Mouse (Mus musculus): ENCODE results near the gene Chst11. TPM values are rescaled to one million over a fixed set of nuclear protein-coding genes. Genes with fewer than 3 reads are reported as not detected.
A peak's percentile ranks its signal among the peaks of the same experiment; 100 is the strongest.

Gene Chst11
- total RNA-seq, 2 experiments from 2014 or later, result 0.77 to 1.2 TPM

- no peak for DNase-seq
- intact Hi-C loops (cut with DNase I), result no loop called here
Observed at GRCm38 (mm10) chr10:83159229-83159628, 173.9 kb downstream of the Chst11 start.

GRCm38 (mm10) chr10:83161656-83162365 is 176.5 kb downstream of the Chst11 start:
- intact Hi-C loops (cut with DNase I), result no loop called here
- peak; percentile 70 to 76 for DNase-seq

- DNase-seq, result no peak
- intact Hi-C loops (cut with DNase I), result no loop called here
Observed at GRCm38 (mm10) chr10:83163946-83164345, 178.6 kb downstream of the Chst11 start.

GRCm38 (mm10) chr10:83164901-83165435 is 179.7 kb downstream of the Chst11 start:
- intact Hi-C loops (cut with DNase I), result no loop called here
- DNase-seq, result no peak

- intact Hi-C loops (cut with DNase I), result no loop called here
- DNase-seq, result no peak
Observed at GRCm38 (mm10) chr10:83165521-83166243, 180.4 kb downstream of the Chst11 start.

GRCm38 (mm10) chr10:83166272-83166671 is 181.0 kb downstream of the Chst11 start:
- intact Hi-C loops (cut with DNase I), result no loop called here

GRCm38 (mm10) chr10:83167492-83167891 is 182.2 kb downstream of the Chst11 start:
- no peak for DNase-seq

More at GRCm38 (mm10) chr10:83166272-83166671, 181.0 kb downstream of the Chst11 start:
- DNase-seq, result no peak

GRCm38 (mm10) chr10:83168303-83169056 is 183.2 kb downstream of the Chst11 start:
- intact Hi-C loops (cut with DNase I), result no loop called here
- DNase-seq, result no peak

More at GRCm38 (mm10) chr10:83167492-83167891, 182.2 kb downstream of the Chst11 start:
- intact Hi-C loops (cut with DNase I), result no loop called here

- intact Hi-C loops (cut with DNase I), result no loop called here
- no peak for DNase-seq
Observed at GRCm38 (mm10) chr10:83169554-83169953, 184.3 kb downstream of the Chst11 start.

- intact Hi-C loops (cut with DNase I), result no loop called here
- no peak for DNase-seq
Observed at GRCm38 (mm10) chr10:83178151-83178550, 192.9 kb downstream of the Chst11 start.

- intact Hi-C loops (cut with DNase I), result no loop called here
- no peak for DNase-seq
Observed at GRCm38 (mm10) chr10:83178661-83179060, 193.4 kb downstream of the Chst11 start.

GRCm38 (mm10) chr10:83181831-83182572 is 196.7 kb downstream of the Chst11 start:
- peak in 1 of 2 experiments; percentile 38 for DNase-seq
- intact Hi-C loops (cut with DNase I), result loop anchor here (2.0 to 10.0 kb wide), 3 partner anchors 195 to 387 kb away; partner anchors contain the start of gene Chst11

- intact Hi-C loops (cut with DNase I), result loop anchor here (2.0 to 10.0 kb wide), 3 partner anchors 195 to 388 kb away; partner anchors contain the start of gene Chst11
- peak; percentile 51 to 67 for DNase-seq
Observed at GRCm38 (mm10) chr10:83182573-83182960, 197.3 kb downstream of the Chst11 start.

- no peak for DNase-seq
- intact Hi-C loops (cut with DNase I), result loop anchor here (2.0 to 10.0 kb wide), 3 partner anchors 197 to 389 kb away; partner anchors contain the start of gene Chst11
Observed at GRCm38 (mm10) chr10:83183634-83184479, 198.6 kb downstream of the Chst11 start.

GRCm38 (mm10) chr10:83184480-83185069 is 199.3 kb downstream of the Chst11 start:
- intact Hi-C loops (cut with DNase I), result loop anchor here (5.0 to 10.0 kb wide), 2 partner anchors 197 to 390 kb away; partner anchors contain the start of gene Chst11

GRCm38 (mm10) chr10:83185121-83185520 is 199.8 kb downstream of the Chst11 start:
- intact Hi-C loops (cut with DNase I), result loop anchor here (10.0 kb wide), 1 partner anchor 390 kb away; no protein-coding TSS in a partner anchor
- DNase-seq, result no peak

More at GRCm38 (mm10) chr10:83184480-83185069, 199.3 kb downstream of the Chst11 start:
- no peak for DNase-seq

- no peak for DNase-seq
- intact Hi-C loops (cut with DNase I), result loop anchor here (10.0 kb wide), 1 partner anchor 391 kb away; no protein-coding TSS in a partner anchor
Observed at GRCm38 (mm10) chr10:83186167-83186566, 200.9 kb downstream of the Chst11 start.

GRCm38 (mm10) chr10:83186984-83187383 is 201.7 kb downstream of the Chst11 start:
- intact Hi-C loops (cut with DNase I), result loop anchor here (10.0 kb wide), 1 partner anchor 392 kb away; no protein-coding TSS in a partner anchor
- no peak for DNase-seq
